13 mouse cellular contexts compared by ENCODE assay signal in genomic region chr2:44080530-44080929, GRCm38 (mm10).
"Had no signal": no experiment of that assay in that cellular context is flagged by ENCODE, and none has a peak within 500 bp of the region (broad histone marks: within the 10 kb centered on the region; RNA-seq: fewer than 3 reads in every experiment).

No protein-coding gene starts in this region.

- DNase-seq: liver, postnatal 0 days; lung, adult 2 months; lung, postnatal 14 days; lung, postnatal 36 days; midbrain, embryonic 14.5 days; retina, postnatal 1 day; right cerebral cortex, adult 18-20 months; right cerebral cortex, postnatal 25 days; right cerebral cortex, postnatal 4 days; spleen, adult 18-20 months; thymus, adult 2 months; thymus, postnatal 25 days; thymus, postnatal 4 days had no signal
